Mouse (Mus musculus): ENCODE results near the gene Rnf213.

Gene Rnf213

GRCm38 (mm10) chr11:119514108-119514860 lies 121.4 kb downstream of the Rnf213 start:
- DNase-seq (ENCODE audit: extremely low read depth, insufficient read length, low spot score) = no peak

GRCm38 (mm10) chr11:119514967-119515636 lies 122.2 kb downstream of the Rnf213 start:
- DNase-seq (ENCODE audit: extremely low read depth, insufficient read length, low spot score) = no peak

GRCm38 (mm10) chr11:119515823-119516676 lies 123.2 kb downstream of the Rnf213 start:
- no peak for DNase-seq (ENCODE audit: extremely low read depth, insufficient read length, low spot score)

GRCm38 (mm10) chr11:119516677-119517361 lies 123.9 kb downstream of the Rnf213 start:
- DNase-seq (ENCODE audit: extremely low read depth, insufficient read length, low spot score) = peak; percentile 72

GRCm38 (mm10) chr11:119519387-119519786 lies 126.5 kb downstream of the Rnf213 start:
- no peak for DNase-seq (ENCODE audit: extremely low read depth, insufficient read length, low spot score)

GRCm38 (mm10) chr11:119520005-119520712 lies 127.3 kb downstream of the Rnf213 start:
- no peak for DNase-seq (ENCODE audit: extremely low read depth, insufficient read length, low spot score)

GRCm38 (mm10) chr11:119520713-119521063 lies 127.8 kb downstream of the Rnf213 start:
- no peak for DNase-seq (ENCODE audit: extremely low read depth, insufficient read length, low spot score)

- no peak for DNase-seq (ENCODE audit: extremely low read depth, insufficient read length, low spot score)
Observed at GRCm38 (mm10) chr11:119521920-119522710, 129.2 kb downstream of the Rnf213 start.

GRCm38 (mm10) chr11:119522779-119523178 lies 129.9 kb downstream of the Rnf213 start:
- DNase-seq (ENCODE audit: extremely low read depth, insufficient read length, low spot score) = no peak

- DNase-seq (ENCODE audit: extremely low read depth, insufficient read length, low spot score) = no peak
Observed at GRCm38 (mm10) chr11:119523392-119523791, 130.5 kb downstream of the Rnf213 start.

GRCm38 (mm10) chr11:119524545-119524949 lies 131.6 kb downstream of the Rnf213 start:
- no peak for DNase-seq (ENCODE audit: extremely low read depth, insufficient read length, low spot score)

- DNase-seq (ENCODE audit: extremely low read depth, insufficient read length, low spot score) = no peak
Observed at GRCm38 (mm10) chr11:119526068-119526966, 133.4 kb downstream of the Rnf213 start.

- DNase-seq (ENCODE audit: extremely low read depth, insufficient read length, low spot score) = no peak
Observed at GRCm38 (mm10) chr11:119528930-119529329, 136.0 kb downstream of the Rnf213 start.

- DNase-seq (ENCODE audit: extremely low read depth, insufficient read length, low spot score) = no peak
Observed at GRCm38 (mm10) chr11:119532460-119532859, 139.6 kb downstream of the Rnf213 start.

- DNase-seq (ENCODE audit: extremely low read depth, insufficient read length, low spot score) = no peak
Observed at GRCm38 (mm10) chr11:119533745-119534144, 140.8 kb downstream of the Rnf213 start.
